ENCODE assay signal across 7 mouse cellular contexts in genomic region chrX:169989219-169989595, GRCm38 (mm10). TPM values are rescaled to one million over a fixed set of nuclear protein-coding genes. Genes with fewer than 3 reads are reported as not detected.
A peak's percentile ranks its signal among the peaks of the same experiment; 100 is the strongest.
DNase-seq lines count a peak whose midpoint lies in the region; ATAC-seq and TF ChIP-seq lines count a peak whose summit lies in the region.
"Not testable (repeated sequence)": the region's sequence is repeated elsewhere in the genome, so short reads cannot be mapped to it uniquely, and the experiment has no call there.

No protein-coding gene starts in this region.

- H3K4me1 ChIP-seq in ES-E14 (ENCODE audit: control insufficient read depth in 2 of 2, insufficient read depth in 2 of 2, low read length in 2 of 2, poor library complexity in 1 of 2) = peaks cover 0 to 11% of the 10 kb centered on the region in 2 experiments; a peak in 1 of 4 replicates
- not testable (repeated sequence) for H3K4me1 ChIP-seq in forebrain, postnatal 0 days (ENCODE audit: insufficient read depth); hindbrain, embryonic 14.5 days (replicated peaks; ENCODE audit: control insufficient read depth, insufficient read depth, low read length); limb, embryonic 10.5 days; lung, embryonic 15.5 days; neural tube, embryonic 12.5 days

- 71% methylated on average over 8 of the region's 8 CpGs for WGBS in forebrain, postnatal 0 days
- 86% methylated on average over 8 of the region's 8 CpGs for WGBS in hindbrain, embryonic 14.5 days
- 84% methylated on average over 8 of the region's 8 CpGs for WGBS in limb, embryonic 10.5 days
- 84% methylated on average over 8 of the region's 8 CpGs for WGBS in lung, embryonic 15.5 days
- WGBS in neural tube, embryonic 12.5 days = 84% methylated on average over 8 of the region's 8 CpGs

- H3K27me3 ChIP-seq in forebrain, postnatal 0 days (ENCODE audit: insufficient read depth, low read length); hindbrain, embryonic 14.5 days (ENCODE audit: control insufficient read depth, insufficient read depth, low read length); limb, embryonic 10.5 days (ENCODE audit: low read depth, poor library complexity, severe bottlenecking); lung, embryonic 15.5 days; neural tube, embryonic 12.5 days (replicated peaks): not testable (repeated sequence)

- TF ChIP-seq CTCF in forebrain, postnatal 0 days (IDR thresholded peaks at IDR 0.05; ENCODE audit: low read depth) = not testable (repeated sequence)

- H3K36me3 ChIP-seq in ES-E14 (ENCODE audit: control insufficient read depth, insufficient read depth, low read length, poor library complexity, severe bottlenecking) = peaks cover 72% of the 10 kb centered on the region
- peaks cover 16% of the 10 kb centered on the region for H3K36me3 ChIP-seq in forebrain, postnatal 0 days (ENCODE audit: insufficient read depth)
- H3K36me3 ChIP-seq in hindbrain, embryonic 14.5 days (replicated peaks; ENCODE audit: control insufficient read depth, insufficient read depth) = peaks cover 61% of the 10 kb centered on the region
- H3K36me3 ChIP-seq in limb, embryonic 10.5 days = peaks cover 51% of the 10 kb centered on the region
- H3K36me3 ChIP-seq in lung, embryonic 15.5 days = peaks cover 45% of the 10 kb centered on the region
- H3K36me3 ChIP-seq in neural tube, embryonic 12.5 days = peaks cover 44% of the 10 kb centered on the region

- H3K4me3 ChIP-seq in ES-E14 (ENCODE audit: insufficient read depth in 1 of 2, low read depth in 1 of 2, low read length in 2 of 2, poor library complexity in 1 of 2, severe bottlenecking in 1 of 2); hindbrain, embryonic 14.5 days (replicated peaks; ENCODE audit: low read length); limb, embryonic 10.5 days; lung, embryonic 15.5 days: not testable (repeated sequence)
- H3K4me3 ChIP-seq in forebrain, postnatal 0 days (ENCODE audit: low read depth, low read length) = 0 out of 2 replicates have a peak overlapping the region, but pooled peaks have one; percentile 0
- H3K4me3 ChIP-seq in neural tube, embryonic 12.5 days = 0 out of 2 replicates have a peak overlapping the region, but pooled peaks have one; percentile 0

- peak; percentile 58 for DNase-seq in ES-E14 (ENCODE audit: low read depth, low spot score)
- DNase-seq in embryo, embryonic 9.5 days (ENCODE audit: extremely low spot score) = peak; percentile 58
- DNase-seq in forebrain, postnatal 0 days = peak; percentile 17
- peak; percentile 29 for DNase-seq in hindbrain, embryonic 14.5 days (ENCODE audit: low spot score)
- DNase-seq in limb, embryonic 10.5 days (ENCODE audit: low spot score) = peak; percentile 65

- H3K9ac ChIP-seq in ES-E14 (ENCODE audit: insufficient read depth, low read depth, low read length, poor library complexity, severe bottlenecking); forebrain, postnatal 0 days; hindbrain, embryonic 14.5 days; lung, embryonic 15.5 days; neural tube, embryonic 12.5 days: not testable (repeated sequence)

- H3K4me2 ChIP-seq in forebrain, postnatal 0 days (ENCODE audit: low read depth) = peak overlapping the region; percentile 3; the same call in 1 of the 2 replicates
- H3K4me2 ChIP-seq in hindbrain, embryonic 14.5 days (replicated peaks); lung, embryonic 15.5 days; neural tube, embryonic 12.5 days (replicated peaks): not testable (repeated sequence)

- H3K9me3 ChIP-seq in ES-E14 (ENCODE audit: control insufficient read depth, insufficient read depth, low read depth, low read length) = peaks cover 49% of the 10 kb centered on the region
- peaks cover 27% of the 10 kb centered on the region for H3K9me3 ChIP-seq in forebrain, postnatal 0 days (ENCODE audit: low read length)
- peaks cover 71% of the 10 kb centered on the region for H3K9me3 ChIP-seq in hindbrain, embryonic 14.5 days (ENCODE audit: control insufficient read depth, low read length)
- H3K9me3 ChIP-seq in limb, embryonic 10.5 days (replicated peaks) = peaks cover 40% of the 10 kb centered on the region
- H3K9me3 ChIP-seq in lung, embryonic 15.5 days = peaks cover 33% of the 10 kb centered on the region
- peaks cover 46% of the 10 kb centered on the region for H3K9me3 ChIP-seq in neural tube, embryonic 12.5 days

- not testable (repeated sequence) for ATAC-seq in forebrain, postnatal 0 days; hindbrain, embryonic 14.5 days (ENCODE audit: low FRiP score)
- ATAC-seq in lung, embryonic 15.5 days (ENCODE audit: borderline replicate concordance, extremely low read depth, low FRiP score, low TSS enrichment) = peak; percentile 16; the same call in 1 of the 2 replicates
- ATAC-seq in neural tube, embryonic 12.5 days (ENCODE audit: low FRiP score, low read depth) = peak; percentile 0; the same call in 1 of the 2 replicates

- in situ Hi-C loops in ES-E14 (cut with MboI; ENCODE audit: low sequenced_read_pairs in 2 of 2, unreplicated experiment in 2 of 2) = not testable (repeated sequence)

- peak overlapping the region; percentile 6; the same call in 1 of the 2 replicates for H3K27ac ChIP-seq in ES-E14 (ENCODE audit: insufficient read depth, low read depth, low read length, poor library complexity, severe bottlenecking)
- H3K27ac ChIP-seq in forebrain, postnatal 0 days (ENCODE audit: low read depth, low read length); hindbrain, embryonic 14.5 days; limb, embryonic 10.5 days; lung, embryonic 15.5 days; neural tube, embryonic 12.5 days: not testable (repeated sequence)

RNA-seq across cellular contexts. Expression of gene Gm21887, which starts 20.3 kb away (rescaled TPM):
- total RNA-seq in ES-E14 (2012; rRNA removed) = 165 and 322 TPM in 2 replicates
- total RNA-seq in forebrain, postnatal 0 days (2014; rRNA removed) = 12.1 and 39.7 TPM in 2 replicates
- polyA plus RNA-seq in forebrain, postnatal 0 days (2015; fragmentation: Nextera tagmentation; extraction: Ambion mirVana) = 156 and 231 TPM in 2 replicates
- polyA plus RNA-seq in hindbrain, embryonic 14.5 days (2014; fragmentation: Nextera tagmentation; extraction: Ambion mirVana) = 109 and 130 TPM in 2 replicates
- polyA plus RNA-seq in limb, embryonic 10.5 days (2016; fragmentation: Nextera tagmentation; extraction: Ambion mirVana) = 253 and 254 TPM in 2 replicates
- polyA plus RNA-seq in lung, embryonic 15.5 days (2015; fragmentation: Nextera tagmentation; extraction: Ambion mirVana) = 199 and 218 TPM in 2 replicates
- polyA plus RNA-seq in neural tube, embryonic 12.5 days (2016; fragmentation: Nextera tagmentation; extraction: Ambion mirVana) = 240 and 361 TPM in 2 replicates
